In genomic region chr15:5510056-5510455, GRCm38 (mm10) we compare ENCODE assay signal across 24 mouse cellular contexts.
DNase-seq lines count a peak whose midpoint lies in the region; ATAC-seq lines count a peak whose summit lies in the region.
"Had no signal": no experiment of that assay in that cellular context is flagged by ENCODE, and none has a peak within 500 bp of the region (broad histone marks: within the 10 kb centered on the region; RNA-seq: fewer than 3 reads in every experiment).

No protein-coding gene starts in this region.

- no peak overlapping the region for H3K27ac ChIP-seq in hindbrain, embryonic 11.5 days (ENCODE audit: low read depth, low read length)
- H3K27ac ChIP-seq in hindbrain, embryonic 12.5 days = no peak overlapping the region
- H3K27ac ChIP-seq: embryonic facial prominence, embryonic 12.5 days; forebrain, embryonic 13.5 days; gastrocnemius, adult 2 months; heart, embryonic 15.5 days; limb, embryonic 13.5 days; liver, embryonic 12.5 days had no signal

- DNase-seq in CD4-positive helper T cell, adult 2 months (ENCODE audit: low read depth, low spot score) = peak; percentile 70
- peak; percentile 81 for DNase-seq in thymus, postnatal 0 days (ENCODE audit: low spot score)
- DNase-seq in hindbrain, embryonic 11.5 days (ENCODE audit: low spot score) = no peak
- DNase-seq in kidney, adult 11 months = no peak
- DNase-seq in layer of hippocampus, adult 18-20 months (ENCODE audit: low spot score in 2 of 2) = no peak
- DNase-seq: adrenal gland, postnatal 36 days; B cell, adult 2 months; cerebellum, adult 11 months; cerebellum, adult 9-11 months; gastrocnemius, adult 2 months; kidney, postnatal 25 days; layer of hippocampus, adult 9-11 months; lung, adult 18-20 months; midbrain, embryonic 14.5 days had no signal

- H3K9me3 ChIP-seq in hindbrain, embryonic 11.5 days (ENCODE audit: control insufficient read depth, low read length) = no peaks in the 10 kb centered on the region
- no peaks in the 10 kb centered on the region for H3K9me3 ChIP-seq in hindbrain, embryonic 12.5 days (replicated peaks)
- H3K9me3 ChIP-seq: embryonic facial prominence, embryonic 12.5 days; forebrain, embryonic 13.5 days; heart, embryonic 15.5 days; limb, embryonic 13.5 days; liver, embryonic 12.5 days; megakaryocyte, embryonic 14.5 days had no signal

- no peaks in the 10 kb centered on the region for H3K27me3 ChIP-seq in hindbrain, embryonic 11.5 days (ENCODE audit: control insufficient read depth, insufficient read depth, low read length)
- H3K27me3 ChIP-seq in hindbrain, embryonic 12.5 days = no peaks in the 10 kb centered on the region
- H3K27me3 ChIP-seq: embryonic facial prominence, embryonic 12.5 days; forebrain, embryonic 13.5 days; heart, embryonic 15.5 days; limb, embryonic 13.5 days; liver, embryonic 12.5 days; megakaryocyte, embryonic 14.5 days had no signal

- H3K4me1 ChIP-seq in hindbrain, embryonic 11.5 days (replicated peaks; ENCODE audit: control insufficient read depth, insufficient read depth, low read length) = no peaks in the 10 kb centered on the region
- no peaks in the 10 kb centered on the region for H3K4me1 ChIP-seq in hindbrain, embryonic 12.5 days
- H3K4me1 ChIP-seq: embryonic facial prominence, embryonic 12.5 days; forebrain, embryonic 13.5 days; heart, embryonic 15.5 days had no signal

- H3K4me2 ChIP-seq in hindbrain, embryonic 11.5 days (replicated peaks; ENCODE audit: low read depth, low read length) = no peak overlapping the region
- no peak overlapping the region for H3K4me2 ChIP-seq in hindbrain, embryonic 12.5 days (replicated peaks)
- H3K4me2 ChIP-seq: embryonic facial prominence, embryonic 12.5 days; forebrain, embryonic 13.5 days; heart, embryonic 15.5 days; limb, embryonic 13.5 days; liver, embryonic 12.5 days had no signal

- peak; percentile 48 for ATAC-seq in CD4-positive, CD25-positive, alpha-beta regulatory T cell, adult 4 months
- ATAC-seq in megakaryocyte, adult 5-6 weeks (ENCODE audit: poor library complexity, severe bottlenecking) = peak; percentile 36; the same call in 1 of the 2 replicates
- no peak for ATAC-seq in hindbrain, embryonic 11.5 days (ENCODE audit: low FRiP score)
- ATAC-seq in hindbrain, embryonic 12.5 days (ENCODE audit: low FRiP score) = no peak
- ATAC-seq: forebrain, embryonic 13.5 days; intestine, embryonic 16.5 days; liver, embryonic 12.5 days had no signal

- 63% methylated on average over 3 of the region's 3 CpGs for WGBS in hindbrain, embryonic 11.5 days
- 65% methylated on average over 3 of the region's 3 CpGs for WGBS in hindbrain, embryonic 12.5 days

- H3K9ac ChIP-seq in hindbrain, embryonic 11.5 days (ENCODE audit: low read depth, low read length) = no peak overlapping the region
- no peak overlapping the region for H3K9ac ChIP-seq in hindbrain, embryonic 12.5 days
- H3K9ac ChIP-seq: embryonic facial prominence, embryonic 12.5 days; forebrain, embryonic 13.5 days; heart, embryonic 15.5 days; limb, embryonic 13.5 days; liver, embryonic 12.5 days had no signal

- no peaks in the 10 kb centered on the region for H3K36me3 ChIP-seq in hindbrain, embryonic 11.5 days (ENCODE audit: control insufficient read depth, insufficient read depth, low read length)
- no peaks in the 10 kb centered on the region for H3K36me3 ChIP-seq in hindbrain, embryonic 12.5 days
- H3K36me3 ChIP-seq: embryonic facial prominence, embryonic 12.5 days; heart, embryonic 15.5 days; limb, embryonic 13.5 days; liver, embryonic 12.5 days had no signal

- H3K4me3 ChIP-seq in hindbrain, embryonic 11.5 days (ENCODE audit: low read depth, low read length) = no peak overlapping the region
- no peak overlapping the region for H3K4me3 ChIP-seq in hindbrain, embryonic 12.5 days
- H3K4me3 ChIP-seq: embryonic facial prominence, embryonic 12.5 days; forebrain, embryonic 13.5 days; gastrocnemius, adult 2 months; heart, embryonic 15.5 days; limb, embryonic 13.5 days; liver, embryonic 12.5 days; megakaryocyte, embryonic 14.5 days had no signal

Comparison
In these comparisons a context has a peak if more than half of its experiments do, and no peak if none do; other contexts are left out.
1. DNase-seq: peak in CD4-positive helper T cell, adult 2 months (single experiment) and thymus, postnatal 0 days (single experiment); none in hindbrain, embryonic 11.5 days (single experiment), kidney, adult 11 months (single experiment) and layer of hippocampus, adult 18-20 months (0 of 2).
2. ATAC-seq: peak in CD4-positive, CD25-positive, alpha-beta regulatory T cell, adult 4 months (single experiment) and megakaryocyte, adult 5-6 weeks (single experiment); none in hindbrain, embryonic 11.5 days (single experiment) and hindbrain, embryonic 12.5 days (single experiment).